In the genomic region with DNA sequence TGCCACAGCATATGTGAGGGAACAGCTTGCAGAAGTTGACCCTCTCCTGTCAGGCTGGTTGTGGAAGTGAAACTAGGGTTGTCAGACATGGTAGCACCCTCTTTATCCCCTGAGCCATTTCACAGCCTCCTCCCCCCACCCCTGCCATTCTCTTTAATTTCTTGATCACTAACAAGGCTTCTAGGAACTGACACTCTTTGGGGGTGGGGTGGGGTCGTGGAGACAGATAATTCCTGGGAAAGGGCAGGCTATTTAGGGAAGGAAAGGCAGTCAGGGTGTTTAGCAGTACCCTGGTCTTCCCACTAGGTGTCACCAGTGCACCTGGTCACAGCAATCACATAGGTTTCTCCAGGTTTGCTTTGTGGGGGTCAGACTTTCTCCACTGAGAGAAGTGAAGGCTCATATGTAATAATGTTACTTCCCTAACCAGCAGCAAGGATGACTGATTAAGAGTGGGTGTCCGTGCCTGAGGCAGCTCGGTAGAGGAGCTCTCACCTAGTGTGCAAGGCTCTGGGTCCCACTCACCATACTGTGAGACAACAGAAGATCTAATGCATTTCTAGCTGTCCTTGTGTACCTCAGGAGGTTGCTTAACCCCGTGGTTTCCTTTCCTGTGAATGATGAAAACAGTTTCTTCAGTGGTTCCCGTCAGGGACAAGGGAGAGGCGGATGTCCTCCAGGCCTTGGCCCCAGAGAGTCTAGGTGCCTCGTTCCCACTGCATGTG, we compare ENCODE assay signal across 9 mouse cellular contexts. TPM values are rescaled to one million over a fixed set of nuclear protein-coding genes. Genes with fewer than 3 reads are reported as not detected.
DNase-seq lines count a peak whose midpoint lies in the region; ATAC-seq lines count a peak whose summit lies in the region.
"Had no signal": no experiment of that assay in that cellular context is flagged by ENCODE, and none has a peak within 500 bp of the region (broad histone marks: within the 10 kb centered on the region; RNA-seq: fewer than 3 reads in every experiment).

No protein-coding gene starts in this region.

- H3K9ac ChIP-seq in intestine, embryonic 14.5 days (ENCODE audit: low read length): no peak overlapping the region
- no peak overlapping the region for H3K9ac ChIP-seq in intestine, embryonic 15.5 days
- H3K9ac ChIP-seq in embryonic facial prominence, embryonic 14.5 days (ENCODE audit: low read depth, low read length): no peak overlapping the region
- H3K9ac ChIP-seq in midbrain, embryonic 11.5 days (ENCODE audit: low read length): no peak overlapping the region

- peak; percentile 69 for DNase-seq in intestine, embryonic 14.5 days (ENCODE audit: low spot score)
- peak; percentile 67 for DNase-seq in adrenal gland, postnatal 25 days
- DNase-seq in embryonic facial prominence, embryonic 14.5 days (ENCODE audit: low spot score): peak; percentile 46
- DNase-seq in heart, postnatal 36 days: peak; percentile 77
- peak; percentile 67 to 71 for DNase-seq in left cerebral cortex, postnatal 25 days (ENCODE audit: low spot score in 2 of 2)
- peak; percentile 95 for DNase-seq in midbrain, embryonic 11.5 days (ENCODE audit: low spot score, missing footprints)
- DNase-seq in spleen, postnatal 36 days (ENCODE audit: low spot score in 2 of 2): peak; percentile 69 to 73

- no peaks in the 10 kb centered on the region for H3K36me3 ChIP-seq in intestine, embryonic 14.5 days (ENCODE audit: control insufficient read depth, insufficient read depth, low read length)
- H3K36me3 ChIP-seq in intestine, embryonic 15.5 days: no peaks in the 10 kb centered on the region
- no peaks in the 10 kb centered on the region for H3K36me3 ChIP-seq in embryonic facial prominence, embryonic 14.5 days (ENCODE audit: control insufficient read depth, insufficient read depth, low read length)
- no peaks in the 10 kb centered on the region for H3K36me3 ChIP-seq in midbrain, embryonic 11.5 days (ENCODE audit: control insufficient read depth, insufficient read depth, low read length)

- no peaks in the 10 kb centered on the region for H3K4me1 ChIP-seq in intestine, embryonic 14.5 days (replicated peaks; ENCODE audit: control insufficient read depth, insufficient read depth, low read length)
- H3K4me1 ChIP-seq in intestine, embryonic 15.5 days (replicated peaks): no peaks in the 10 kb centered on the region
- no peaks in the 10 kb centered on the region for H3K4me1 ChIP-seq in embryonic facial prominence, embryonic 14.5 days (ENCODE audit: control insufficient read depth, insufficient read depth, low read length)
- H3K4me1 ChIP-seq in midbrain, embryonic 11.5 days (ENCODE audit: control insufficient read depth, insufficient read depth, low read length): no peaks in the 10 kb centered on the region

- ATAC-seq in intestine, embryonic 14.5 days (replicated peaks; ENCODE audit: low FRiP score, low TSS enrichment, low read depth): no peak
- ATAC-seq in intestine, embryonic 15.5 days: no peak
- peak; percentile 26; the same call in 1 of the 2 replicates for ATAC-seq in embryonic facial prominence, embryonic 14.5 days (ENCODE audit: low read depth)
- no peak for ATAC-seq in midbrain, embryonic 11.5 days (ENCODE audit: low FRiP score)

- H3K9me3 ChIP-seq in intestine, embryonic 14.5 days (ENCODE audit: control insufficient read depth, low read length): no peaks in the 10 kb centered on the region
- H3K9me3 ChIP-seq in intestine, embryonic 15.5 days: no peaks in the 10 kb centered on the region
- no peaks in the 10 kb centered on the region for H3K9me3 ChIP-seq in embryonic facial prominence, embryonic 14.5 days (ENCODE audit: control insufficient read depth, low read length)
- no peaks in the 10 kb centered on the region for H3K9me3 ChIP-seq in midbrain, embryonic 11.5 days (ENCODE audit: control insufficient read depth, low read length)

- peaks cover 15% of the 10 kb centered on the region; the same call in 1 of the 2 replicates for H3K27me3 ChIP-seq in intestine, embryonic 14.5 days (replicated peaks; ENCODE audit: control insufficient read depth, insufficient read depth, low read length)
- peaks cover 38% of the 10 kb centered on the region for H3K27me3 ChIP-seq in intestine, embryonic 15.5 days (replicated peaks)
- peaks cover 15% of the 10 kb centered on the region for H3K27me3 ChIP-seq in embryonic facial prominence, embryonic 14.5 days (replicated peaks; ENCODE audit: control insufficient read depth, insufficient read depth, low read length)
- no peaks in the 10 kb centered on the region for H3K27me3 ChIP-seq in midbrain, embryonic 11.5 days (ENCODE audit: control insufficient read depth, insufficient read depth, low read length)

- intact Hi-C loops in heart, postnatal 36 days (cut with DNase I): loop anchor here (1.0 to 10.0 kb wide), 5 partner anchors 63 to 277 kb away; a partner anchor contains a TSS
- intact Hi-C loops in left cerebral cortex, postnatal 25 days (cut with DNase I): loop anchor here (1.0 to 5.0 kb wide), 3 partner anchors 65 to 165 kb away; no protein-coding TSS in a partner anchor

- H3K4me2 ChIP-seq in intestine, embryonic 14.5 days (ENCODE audit: low read length): no peak overlapping the region
- H3K4me2 ChIP-seq in intestine, embryonic 15.5 days (replicated peaks): no peak overlapping the region
- H3K4me2 ChIP-seq in embryonic facial prominence, embryonic 14.5 days (ENCODE audit: low read depth, low read length): no peak overlapping the region
- no peak overlapping the region for H3K4me2 ChIP-seq in midbrain, embryonic 11.5 days

- H3K4me3 ChIP-seq in intestine, embryonic 14.5 days (ENCODE audit: low read depth, low read length): no peak overlapping the region
- no peak overlapping the region for H3K4me3 ChIP-seq in intestine, embryonic 15.5 days (replicated peaks)
- no peak overlapping the region for H3K4me3 ChIP-seq in embryonic facial prominence, embryonic 14.5 days (ENCODE audit: low read depth, low read length)
- H3K4me3 ChIP-seq in midbrain, embryonic 11.5 days (ENCODE audit: low read depth, low read length): no peak overlapping the region
- H3K4me3 ChIP-seq: myocyte had no signal

- no peak overlapping the region for H3K27ac ChIP-seq in intestine, embryonic 14.5 days (ENCODE audit: low read depth)
- no peak overlapping the region for H3K27ac ChIP-seq in intestine, embryonic 15.5 days
- H3K27ac ChIP-seq in embryonic facial prominence, embryonic 14.5 days (replicated peaks; ENCODE audit: low read depth, low read length): no peak overlapping the region
- H3K27ac ChIP-seq in midbrain, embryonic 11.5 days (ENCODE audit: low read depth, low read length): no peak overlapping the region

- WGBS in intestine, embryonic 14.5 days: 49% methylated on average over 7 of the region's 7 CpGs
- 41% methylated on average over 7 of the region's 7 CpGs for WGBS in intestine, embryonic 15.5 days
- WGBS in embryonic facial prominence, embryonic 14.5 days: 40% methylated on average over 7 of the region's 7 CpGs
- 48% methylated on average over 7 of the region's 7 CpGs for WGBS in midbrain, embryonic 11.5 days

RNA-seq across cellular contexts. Expression of a gene that starts 12.9 kb away (rescaled TPM):
- 3.7 and 4.1 TPM in 2 replicates for polyA plus RNA-seq in intestine, embryonic 14.5 days (2014; fragmentation: Nextera tagmentation; extraction: Ambion mirVana)
- 5.1 and 5.6 TPM in 2 replicates for polyA plus RNA-seq in intestine, embryonic 15.5 days (2015; fragmentation: Nextera tagmentation; extraction: Ambion mirVana)
- 1.00 and 1.2 TPM in 2 replicates for total RNA-seq in adrenal gland, postnatal 25 days (2021)
- 5.2 and 7.0 TPM in 2 replicates for polyA plus RNA-seq in embryonic facial prominence, embryonic 14.5 days (2014; fragmentation: Nextera tagmentation; extraction: Ambion mirVana)
- 1 to 10 TPM; 1.0 to 3.2 TPM for total RNA-seq in heart, postnatal 36 days (2021)
- total RNA-seq in left cerebral cortex, postnatal 25 days (2021): 1 to 10 TPM in 1 of 2 experiments, under 1 TPM in 1; 0.89 to 1.7 TPM
- 6.9 and 7.9 TPM in 2 replicates for polyA plus RNA-seq in midbrain, embryonic 11.5 days (2014; fragmentation: Nextera tagmentation; extraction: Ambion mirVana)

RNA-seq across cellular contexts. Expression of a gene that starts 48.0 kb away (rescaled TPM):
- 0.15 and 0.22 TPM in 2 replicates for polyA plus RNA-seq in intestine, embryonic 14.5 days (2014; fragmentation: Nextera tagmentation; extraction: Ambion mirVana)
- 0.38 and 0.48 TPM in 2 replicates for polyA plus RNA-seq in intestine, embryonic 15.5 days (2015; fragmentation: Nextera tagmentation; extraction: Ambion mirVana)
- 0.43 and 1.0 TPM in 2 replicates for total RNA-seq in adrenal gland, postnatal 25 days (2021)
- 0.71 and 1.3 TPM in 2 replicates for polyA plus RNA-seq in embryonic facial prominence, embryonic 14.5 days (2014; fragmentation: Nextera tagmentation; extraction: Ambion mirVana)
- under 1 TPM; 0.68 to 0.86 TPM for total RNA-seq in heart, postnatal 36 days (2021)
- total RNA-seq in left cerebral cortex, postnatal 25 days (2021): under 1 TPM; 0.60 to 0.69 TPM
- 0.23 and 0.32 TPM in 2 replicates for polyA plus RNA-seq in midbrain, embryonic 11.5 days (2014; fragmentation: Nextera tagmentation; extraction: Ambion mirVana)

RNA-seq across cellular contexts. Expression of a gene that starts 51.3 kb away (rescaled TPM):
- polyA plus RNA-seq in intestine, embryonic 14.5 days (2014; fragmentation: Nextera tagmentation; extraction: Ambion mirVana): not detected in 2 replicates
- not detected in 2 replicates for polyA plus RNA-seq in intestine, embryonic 15.5 days (2015; fragmentation: Nextera tagmentation; extraction: Ambion mirVana)
- not detected in 2 replicates for total RNA-seq in adrenal gland, postnatal 25 days (2021)
- polyA plus RNA-seq in embryonic facial prominence, embryonic 14.5 days (2014; fragmentation: Nextera tagmentation; extraction: Ambion mirVana): 2.5 and 3.4 TPM in 2 replicates
- total RNA-seq in heart, postnatal 36 days (2021): under 1 TPM; 0.42 to 0.57 TPM
- total RNA-seq in left cerebral cortex, postnatal 25 days (2021): 10 to 100 TPM; 88.7 to 95.1 TPM
- polyA plus RNA-seq in midbrain, embryonic 11.5 days (2014; fragmentation: Nextera tagmentation; extraction: Ambion mirVana): not detected in 2 replicates
